Mouse (Mus musculus): Measurements from ENCODE around the gene Tbcc.

DNA sequence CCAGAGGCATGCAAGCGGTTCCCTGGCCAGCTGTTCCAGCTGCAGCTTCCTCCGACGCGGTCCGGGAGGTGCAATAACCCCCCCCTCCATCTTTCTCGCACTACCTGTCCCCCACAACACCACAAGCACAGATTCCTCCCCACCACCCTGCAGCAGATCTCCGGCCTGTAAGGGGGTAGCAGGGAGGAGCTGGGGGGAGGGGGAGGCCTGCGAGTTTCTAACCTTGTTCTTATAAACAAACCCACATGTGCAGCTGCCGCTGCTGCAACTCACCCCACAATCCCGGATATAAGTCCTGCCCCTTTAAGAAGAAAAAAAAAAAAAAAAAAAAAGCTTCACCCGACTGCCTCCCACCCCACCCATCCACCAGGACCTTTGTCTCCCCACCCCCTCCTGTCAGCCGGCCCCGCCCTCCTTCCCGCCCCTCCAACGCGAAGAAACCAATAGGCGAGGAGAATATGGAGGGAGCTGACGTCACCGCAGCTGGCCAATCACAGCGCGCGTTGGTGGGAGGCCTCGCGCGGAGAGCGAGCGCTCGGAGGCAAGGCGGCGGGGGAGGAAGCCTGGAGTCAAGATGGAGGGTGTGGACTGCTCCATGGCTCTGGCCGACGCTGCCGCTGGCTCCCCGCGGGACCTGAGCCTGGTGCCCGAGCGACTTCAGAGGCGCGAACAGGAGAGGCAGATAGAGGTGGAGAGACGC, at the start of gene Tbcc:
- no peak for TF ChIP-seq CTCF (IDR thresholded peaks at IDR 0.05)
- TF ChIP-seq EP300 (IDR thresholded peaks at IDR 0.05): no peak
